Mouse (Mus musculus) kidney, postnatal 36 days (tissue): ENCODE results near the gene Myh7b.

ENCODE experiments used
- DNase-seq, 2 experiments: peaks; one replicate each; pipeline ENCODE4 v3.0.0; 2021 to 2022; ENCODE audit warnings: mixed read lengths in 2 of 2

Gene Myh7b

GRCm38 (mm10) chr2:155610978-155611377 is at the start of gene Myh7b:
Gene Myh7b (plus strand): TSS chr2:155611212.
- DNase-seq: no peak

- DNase-seq: no peak
These were observed 48.8 kb upstream of the Myh7b start for GRCm38 (mm10) chr2:155562209-155562608.

GRCm38 (mm10) chr2:155562934-155563333 is 48.1 kb upstream of the Myh7b start:
- no peak for DNase-seq

DNA sequence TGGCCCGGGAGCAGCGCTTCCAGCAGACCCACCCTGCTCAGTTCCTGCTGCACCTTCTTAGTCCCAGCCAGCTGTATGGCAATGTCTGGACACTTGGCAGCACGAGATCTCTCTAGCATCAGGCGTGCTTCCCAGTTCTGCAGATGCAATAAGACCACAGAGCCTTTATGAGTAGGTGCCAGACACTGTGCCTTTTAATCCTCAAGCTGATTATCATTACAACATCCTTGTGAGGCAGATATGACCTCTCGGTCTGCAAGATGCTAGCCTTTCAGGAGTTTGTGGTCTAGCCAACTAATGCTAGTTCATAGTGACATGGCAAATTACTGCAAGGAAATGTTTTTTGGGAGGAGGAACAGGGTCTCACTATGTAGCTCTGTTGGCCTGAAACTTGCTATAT is 43.3 kb upstream of the Myh7b start:
- DNase-seq: no peak

- DNase-seq: peak; percentile 36 to 48
These were observed 41.7 kb upstream of the Myh7b start for GRCm38 (mm10) chr2:155569223-155569807.

- no peak for DNase-seq
These were observed 38.0 kb upstream of the Myh7b start for GRCm38 (mm10) chr2:155573001-155573400.

DNA sequence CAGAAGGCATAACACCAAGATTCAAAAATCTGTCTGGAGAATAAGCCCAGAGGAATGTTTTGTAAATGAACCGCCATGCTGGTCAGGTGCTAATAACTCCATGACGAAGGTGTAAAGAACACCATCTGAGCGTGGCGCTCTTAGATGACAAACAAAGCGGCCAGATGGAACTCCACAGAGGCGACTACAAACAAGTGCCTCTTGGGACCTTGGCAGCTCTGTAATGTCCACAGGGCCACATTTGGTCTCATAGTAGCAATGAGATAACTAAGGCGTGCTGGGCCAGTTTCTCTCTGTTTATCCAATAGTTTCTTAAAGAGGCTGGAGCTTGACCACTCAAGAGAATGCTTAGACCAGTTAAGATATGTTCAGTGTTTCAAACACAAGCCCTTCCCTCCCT is 37.0 kb upstream of the Myh7b start:
- no peak for DNase-seq

GRCm38 (mm10) chr2:155574700-155575099 is 36.3 kb upstream of the Myh7b start:
- DNase-seq: peak; percentile 93 to 94

- DNase-seq: no peak
These were observed 34.4 kb upstream of the Myh7b start for GRCm38 (mm10) chr2:155576656-155577055.

GRCm38 (mm10) chr2:155580331-155580730 is 30.7 kb upstream of the Myh7b start:
- DNase-seq: no peak

GRCm38 (mm10) chr2:155582384-155582995 is 28.5 kb upstream of the Myh7b start:
- peak; percentile 37 to 43 for DNase-seq

- DNase-seq: peak; percentile 43 to 70
These were observed 28.0 kb upstream of the Myh7b start for GRCm38 (mm10) chr2:155582996-155583395.

DNA sequence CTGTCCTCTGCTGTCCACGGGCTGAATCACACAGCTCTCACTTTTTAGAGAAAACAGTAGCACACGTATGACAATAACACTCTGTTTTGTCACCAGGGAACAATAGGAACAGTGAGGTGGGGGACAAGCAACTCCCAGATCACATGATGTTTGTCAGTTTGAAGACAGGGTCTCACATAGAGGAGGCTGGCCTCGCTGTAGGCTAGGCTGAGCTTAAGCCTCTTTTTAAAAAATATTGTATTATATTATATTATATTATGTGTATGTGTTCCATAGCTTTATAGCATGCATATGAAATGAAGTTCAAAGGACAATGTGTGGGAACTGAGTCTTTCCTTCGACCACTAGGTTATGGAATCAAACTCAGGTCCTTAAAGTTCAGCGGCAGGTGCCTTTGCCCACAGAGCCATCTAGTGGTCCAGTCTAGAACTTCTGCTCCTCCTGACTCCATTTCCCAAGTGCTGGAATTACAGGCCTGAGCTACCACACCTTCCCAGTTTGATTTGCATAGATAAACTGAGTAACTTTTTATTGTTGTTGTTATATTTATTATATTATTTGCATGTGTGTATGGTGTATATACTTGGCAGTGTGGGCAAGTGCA is 27.0 kb upstream of the Myh7b start:
- peak; percentile 80 to 88 for DNase-seq

GRCm38 (mm10) chr2:155585082-155585481 is 25.9 kb upstream of the Myh7b start:
- no peak for DNase-seq

GRCm38 (mm10) chr2:155585486-155585885 is 25.5 kb upstream of the Myh7b start:
- peak; percentile 74 for DNase-seq

- no peak for DNase-seq
These were observed 22.9 kb upstream of the Myh7b start for GRCm38 (mm10) chr2:155588136-155588535.

DNA sequence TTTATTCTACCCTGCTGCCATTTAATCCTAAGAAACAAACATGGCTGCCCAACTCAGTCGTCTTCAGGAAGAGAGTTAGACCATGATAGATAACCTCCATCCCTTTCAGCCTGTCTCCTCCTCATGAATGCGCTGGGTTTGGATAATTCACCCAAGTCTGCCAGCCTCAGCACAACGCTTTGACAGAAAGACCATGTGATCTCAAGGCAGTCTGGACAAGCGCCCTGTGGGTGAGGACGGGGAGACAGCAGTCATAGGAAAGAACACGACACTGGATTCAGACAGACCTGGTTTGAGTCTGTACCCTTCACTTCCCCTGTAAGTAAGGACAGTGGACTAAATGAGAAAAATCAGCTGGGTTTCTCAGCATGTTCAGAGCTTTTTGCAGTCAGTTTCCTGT is 21.5 kb upstream of the Myh7b start:
- DNase-seq: peak; percentile 65 to 68

DNA sequence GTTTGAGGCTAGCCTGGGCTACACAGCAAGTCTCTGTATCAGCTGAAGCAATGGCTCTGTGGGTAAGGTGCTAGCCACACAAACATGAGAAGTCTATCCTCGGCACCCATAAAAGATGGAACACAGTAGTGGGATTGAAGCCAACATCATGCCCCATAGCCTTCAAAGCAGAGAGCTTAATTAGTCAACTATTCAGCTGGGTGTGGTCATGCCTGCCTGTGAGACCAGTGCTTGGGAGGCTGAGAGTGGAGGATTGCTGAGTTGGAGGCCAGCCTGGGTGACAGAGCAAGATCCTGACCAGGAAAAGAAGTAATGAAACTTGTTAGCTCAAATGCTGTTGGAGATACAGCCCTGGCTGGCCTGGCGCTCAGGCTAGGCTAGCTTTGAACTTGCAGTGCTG is 20.1 kb upstream of the Myh7b start:
- DNase-seq: peak; percentile 51 to 59

GRCm38 (mm10) chr2:155591676-155592075 is 19.3 kb upstream of the Myh7b start:
- peak; percentile 58 to 67 for DNase-seq

DNA sequence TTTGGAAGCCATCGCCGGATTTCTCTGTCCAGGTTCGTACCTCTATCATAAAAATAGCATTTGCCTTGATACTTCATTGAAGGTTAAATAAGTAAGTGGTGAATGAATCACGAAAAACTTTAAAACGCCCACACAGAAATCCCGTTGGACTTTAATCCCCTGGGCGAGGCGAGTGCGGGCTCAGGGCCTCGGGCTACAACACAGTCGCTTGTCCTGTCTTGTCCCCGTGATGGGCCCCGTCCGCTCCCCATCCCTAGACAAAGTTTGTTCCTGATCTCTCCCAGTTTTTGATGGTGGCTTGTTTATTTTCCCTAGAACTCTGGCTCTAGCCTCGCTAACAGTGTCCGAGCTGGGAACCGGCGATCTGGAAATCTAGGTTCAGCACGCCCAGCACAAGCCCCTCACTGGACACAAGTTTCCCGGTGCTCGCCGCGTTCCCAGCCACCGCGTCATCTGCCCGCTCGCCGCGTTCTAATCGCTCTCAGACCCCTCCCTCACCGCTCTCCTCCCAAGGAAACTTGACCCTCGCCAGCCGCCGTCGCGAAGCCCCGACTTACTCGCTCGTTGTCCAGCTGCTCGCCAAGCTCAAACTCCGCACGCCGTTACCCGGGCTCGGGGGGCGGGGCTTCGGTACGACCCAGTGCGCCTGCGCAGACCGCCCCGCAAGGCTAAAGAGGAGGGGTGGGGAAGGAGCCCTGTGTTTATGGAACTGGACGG is 18.7 kb upstream of the Myh7b start, which contains the start of gene Gss:
Gene Gss (minus strand): TSS at position 674 of the 717 bp plus-strand sequence.
- DNase-seq: peak; percentile 99 to 100

- no peak for DNase-seq
These were observed 18.1 kb upstream of the Myh7b start for GRCm38 (mm10) chr2:155592854-155593283.

DNA sequence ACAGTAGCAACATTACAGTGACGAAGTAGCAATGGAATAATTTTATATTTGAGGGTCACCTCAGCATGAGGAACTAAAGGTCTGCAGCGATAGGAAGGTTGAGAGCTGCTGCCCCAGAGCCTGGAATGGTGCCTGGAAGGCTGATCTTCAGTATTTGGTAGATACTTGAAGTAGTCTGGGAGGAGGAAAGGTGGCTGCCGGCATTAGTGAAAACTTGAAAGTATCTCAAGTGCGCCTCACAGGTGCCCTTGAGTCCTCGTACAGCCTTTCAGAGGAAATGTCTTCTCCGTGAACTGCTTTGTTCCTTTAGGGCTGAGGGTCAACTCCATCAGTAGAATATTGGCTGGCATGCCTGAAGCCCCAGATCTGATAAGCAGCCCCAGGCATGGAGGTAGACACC is 15.5 kb upstream of the Myh7b start:
- DNase-seq: no peak

GRCm38 (mm10) chr2:155603707-155604106 is 7.3 kb upstream of the Myh7b start:
- peak; percentile 39 to 62 for DNase-seq
